Mouse (Mus musculus): Measurements from ENCODE around the gene Zfp963.

Zfp963 gene

GRCm38 (mm10) chr8:69749544-69750454, at the start of gene Zfp963:
Zfp963 (minus strand) TSS chr8:69749970.
- DNase-seq (ENCODE audit: low read depth, low spot score) = peak; percentile 96

GRCm38 (mm10) chr8:69799261-69799660, 49.5 kb upstream of the Zfp963 start:
- no peak for DNase-seq (ENCODE audit: low read depth, low spot score)

- no peak for DNase-seq (ENCODE audit: low read depth, low spot score)
These were observed 47.9 kb upstream of the Zfp963 start for GRCm38 (mm10) chr8:69797661-69798060.

- no peak for DNase-seq (ENCODE audit: low read depth, low spot score)
These were observed 47.1 kb upstream of the Zfp963 start for GRCm38 (mm10) chr8:69796721-69797345.

- DNase-seq (ENCODE audit: low read depth, low spot score) = no peak
These were observed 45.1 kb upstream of the Zfp963 start for GRCm38 (mm10) chr8:69794901-69795300.

DNA sequence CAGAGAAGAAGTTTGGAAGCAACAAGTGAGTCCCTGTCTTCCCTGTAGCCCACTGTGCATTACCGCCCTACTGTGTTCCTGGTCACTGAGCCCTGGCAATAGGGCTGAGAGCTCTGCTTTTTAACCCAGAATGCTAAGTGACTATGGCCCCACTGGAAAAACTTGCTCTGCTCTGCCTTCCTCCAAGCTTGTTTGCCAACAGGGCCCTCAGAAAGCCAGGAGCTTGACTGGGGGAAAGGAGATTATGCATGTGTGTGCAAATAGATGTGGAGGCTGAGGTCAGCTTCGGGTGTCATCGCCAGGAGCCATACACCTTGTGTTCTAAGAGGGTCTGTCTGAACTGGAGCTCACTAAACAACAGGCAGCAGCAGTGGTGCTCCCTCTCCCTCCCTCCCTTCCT, 44.3 kb upstream of the Zfp963 start:
- DNase-seq (ENCODE audit: low read depth, low spot score) = no peak

DNA sequence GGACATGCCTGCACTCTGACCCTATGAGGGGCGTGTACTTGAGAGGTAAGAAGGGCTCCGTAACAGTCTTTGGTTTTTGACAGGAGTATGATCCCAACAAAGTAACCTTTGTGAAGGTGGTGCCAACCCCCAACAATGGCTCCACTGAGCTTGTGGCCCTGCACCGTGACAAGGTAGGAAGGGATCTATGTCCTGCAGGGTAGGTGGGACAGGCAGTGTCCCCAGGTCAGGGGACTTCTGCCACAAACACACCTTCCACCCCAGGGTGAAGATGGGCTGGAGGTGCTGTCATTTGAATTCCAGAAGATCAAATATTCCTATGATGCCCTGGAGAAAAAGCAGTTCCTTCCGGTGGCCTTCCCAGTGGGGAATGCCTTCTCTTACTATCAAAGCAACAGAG, 43.9 kb upstream of the Zfp963 start:
- no peak for DNase-seq (ENCODE audit: low read depth, low spot score)

DNA sequence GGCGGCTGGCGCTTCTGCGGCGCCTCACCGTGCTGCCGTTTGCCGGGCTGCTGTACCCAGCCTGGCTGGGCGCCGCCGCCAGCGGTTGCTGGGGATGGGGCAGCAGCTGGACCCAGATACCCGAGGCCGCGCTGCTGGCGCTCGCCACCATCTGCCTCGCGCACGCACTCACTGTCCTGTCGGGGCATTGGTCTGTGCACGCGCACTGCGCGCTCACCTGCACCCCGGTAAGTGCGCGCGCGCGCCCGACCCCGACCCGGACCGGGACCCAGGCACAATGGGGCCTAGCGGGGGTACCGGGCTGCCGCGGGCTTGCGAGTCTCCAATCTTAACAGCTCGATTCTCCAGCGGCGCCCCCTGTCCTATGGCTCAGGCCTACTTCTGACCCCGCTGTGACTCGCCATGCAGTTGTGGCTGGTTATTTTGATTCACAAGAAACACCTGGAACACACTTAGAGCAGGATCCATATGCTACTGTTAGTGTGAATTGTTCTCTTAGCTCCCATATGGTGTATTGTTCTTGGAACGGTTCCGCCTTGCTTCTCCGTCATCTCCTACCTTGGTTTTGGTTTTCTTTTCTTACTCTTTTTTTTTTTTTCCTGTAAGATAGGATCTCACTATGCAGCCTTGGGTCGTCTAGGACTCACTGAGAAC, 41.8 kb upstream of the Zfp963 start:
- peak; percentile 65 for DNase-seq (ENCODE audit: low read depth, low spot score)

GRCm38 (mm10) chr8:69790773-69791367, 41.1 kb upstream of the Zfp963 start, which contains the start of the genes Atp13a1 and Zfp866:
Atp13a1 (plus strand) TSS chr8:69791163.
Zfp866 (minus strand) TSS chr8:69791178.
- peak; percentile 96 for DNase-seq (ENCODE audit: low read depth, low spot score)

GRCm38 (mm10) chr8:69790364-69790763, 40.6 kb upstream of the Zfp963 start:
- DNase-seq (ENCODE audit: low read depth, low spot score) = no peak

DNA sequence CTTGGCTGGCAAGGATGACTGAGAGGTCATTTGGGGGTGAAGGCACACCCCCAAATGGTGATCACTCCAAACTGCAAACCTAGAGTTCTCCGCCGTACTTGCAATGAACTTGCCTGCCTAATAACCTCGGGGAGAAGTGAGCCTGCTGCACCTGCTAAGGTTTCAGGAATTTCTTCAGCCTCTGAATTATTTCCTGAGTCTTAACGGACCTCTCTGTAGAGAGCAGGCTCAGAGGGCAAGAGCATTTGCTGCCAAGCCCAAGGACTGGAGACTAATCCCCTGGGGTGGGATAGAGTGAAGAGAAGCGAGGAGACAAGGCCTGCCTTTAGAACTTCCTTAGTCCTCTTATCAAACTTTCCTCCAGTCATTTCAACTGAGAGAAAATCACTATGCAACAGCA, 40.0 kb upstream of the Zfp963 start:
- no peak for DNase-seq (ENCODE audit: low read depth, low spot score)

GRCm38 (mm10) chr8:69789105-69789504, 39.3 kb upstream of the Zfp963 start:
- no peak for DNase-seq (ENCODE audit: low read depth, low spot score)

DNA sequence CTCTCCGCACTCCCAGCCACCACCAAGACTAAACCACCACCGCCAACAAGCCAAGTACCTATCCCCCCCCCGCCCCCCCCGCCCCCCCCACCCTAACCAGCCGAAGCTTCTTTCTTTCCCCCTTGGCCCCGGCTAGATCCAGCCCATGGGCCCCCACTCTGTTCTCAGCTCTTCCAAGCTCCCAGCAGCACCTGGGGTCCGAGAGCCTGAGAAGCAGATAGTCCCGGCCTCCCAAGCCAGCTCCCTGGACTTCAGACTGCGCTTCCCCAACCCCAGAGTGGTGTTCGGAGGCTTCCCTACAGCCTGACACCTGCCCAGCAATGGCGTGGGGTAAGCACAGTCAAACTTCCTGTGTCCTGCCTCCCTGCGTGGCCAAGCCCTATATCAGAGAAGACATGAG, 27.3 kb upstream of the Zfp963 start:
- DNase-seq (ENCODE audit: low read depth, low spot score) = peak; percentile 73

- DNase-seq (ENCODE audit: low read depth, low spot score) = no peak
These were observed 25.4 kb upstream of the Zfp963 start for GRCm38 (mm10) chr8:69775149-69775534.

DNA sequence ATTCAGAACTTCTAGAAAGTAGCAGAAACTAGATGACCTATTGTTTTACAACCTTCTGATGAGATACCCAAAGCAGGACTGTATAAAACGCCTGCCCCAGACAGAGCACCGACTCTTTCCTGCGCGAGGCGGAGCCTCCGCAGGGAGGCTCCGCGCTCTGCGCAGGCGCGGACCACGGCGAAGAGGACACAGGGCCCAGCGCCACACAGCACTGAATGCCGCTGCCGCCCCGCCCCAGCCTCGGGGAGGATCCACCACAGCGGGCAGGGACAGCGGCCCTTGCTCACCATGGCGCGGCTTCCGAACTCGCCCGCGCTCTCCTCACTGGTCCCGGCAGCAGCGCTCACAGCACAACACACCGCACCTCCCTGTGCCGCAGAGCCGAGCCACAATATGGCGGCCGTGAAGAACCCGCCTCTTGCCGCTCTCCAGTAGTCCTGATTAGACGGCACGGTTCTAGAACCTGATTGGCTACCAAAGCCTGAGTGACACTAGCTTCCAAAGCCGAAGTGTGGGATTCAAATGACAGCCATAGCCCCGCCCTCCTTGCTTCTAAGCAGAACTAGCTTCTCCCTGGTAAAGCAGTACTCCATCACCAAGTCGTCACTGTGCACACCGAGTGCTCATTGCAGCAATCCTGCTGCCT, 24.9 kb upstream of the Zfp963 start, which contains the start of gene Gm20422:
Gm20422 (minus strand) TSS at position 384 of the 646 bp plus-strand sequence.
- DNase-seq (ENCODE audit: low read depth, low spot score) = peak; percentile 100

DNA sequence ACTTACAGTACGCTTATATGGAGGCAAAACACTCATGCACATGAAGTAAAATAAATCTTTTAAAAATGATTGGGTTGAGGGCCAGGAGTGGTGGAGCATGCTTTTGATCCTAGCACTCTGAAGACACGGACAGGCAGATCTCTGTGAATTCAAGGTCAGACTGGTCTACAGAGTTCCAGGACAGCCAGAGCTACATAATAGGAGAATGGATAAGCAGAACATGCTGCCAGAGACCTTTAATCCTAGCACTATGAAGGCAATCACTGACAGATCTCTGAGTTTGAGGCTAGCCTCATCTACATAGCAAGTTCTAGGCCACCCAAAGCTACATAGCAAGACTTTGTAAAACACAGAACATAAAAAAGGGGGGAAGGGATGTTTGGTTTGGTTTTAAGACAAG, 22.3 kb upstream of the Zfp963 start:
- no peak for DNase-seq (ENCODE audit: low read depth, low spot score)

GRCm38 (mm10) chr8:69771221-69771620, 21.5 kb upstream of the Zfp963 start:
- no peak for DNase-seq (ENCODE audit: low read depth, low spot score)

- peak; percentile 62 for DNase-seq (ENCODE audit: low read depth, low spot score)
These were observed 12.2 kb upstream of the Zfp963 start for GRCm38 (mm10) chr8:69761814-69762445.

DNA sequence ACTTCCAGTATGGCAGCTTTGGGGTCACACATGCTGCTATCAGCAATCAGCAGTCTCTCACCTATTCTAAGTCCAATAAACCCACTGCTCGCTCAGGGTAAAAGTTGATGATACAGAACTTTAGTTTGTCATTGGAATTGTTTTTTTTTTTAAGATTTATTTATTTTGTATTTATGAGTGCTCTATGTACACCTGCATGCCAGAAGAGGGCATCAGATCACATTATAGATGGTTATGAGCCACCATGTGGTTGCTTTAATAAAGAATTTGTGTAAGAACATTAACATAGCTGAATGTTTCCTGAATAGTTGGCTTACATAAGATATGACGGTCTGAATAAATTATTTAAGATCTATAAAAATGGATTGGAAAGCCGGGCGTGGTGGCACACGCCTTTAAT, 8.5 kb upstream of the Zfp963 start:
- no peak for DNase-seq (ENCODE audit: low read depth, low spot score)

DNA sequence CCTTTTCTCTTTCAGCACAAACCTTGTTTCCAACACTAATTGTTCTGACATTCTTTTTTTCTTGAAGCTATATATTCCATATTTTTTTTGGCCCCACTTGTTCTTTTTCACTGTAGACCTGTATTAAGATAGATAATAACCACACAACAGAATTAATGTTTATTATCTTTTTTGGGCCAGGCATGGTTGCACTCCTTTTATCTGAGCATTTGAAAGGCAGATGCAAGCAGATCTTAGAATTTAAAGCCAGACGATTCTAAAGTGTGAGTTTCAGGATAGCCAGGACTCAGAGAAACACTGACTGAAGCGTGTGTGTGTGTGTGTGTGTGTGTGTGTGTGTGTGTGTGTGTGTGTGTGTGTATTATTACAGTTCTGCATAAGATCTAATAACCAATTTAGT, 2.7 kb upstream of the Zfp963 start:
- DNase-seq (ENCODE audit: low read depth, low spot score) = no peak

DNA sequence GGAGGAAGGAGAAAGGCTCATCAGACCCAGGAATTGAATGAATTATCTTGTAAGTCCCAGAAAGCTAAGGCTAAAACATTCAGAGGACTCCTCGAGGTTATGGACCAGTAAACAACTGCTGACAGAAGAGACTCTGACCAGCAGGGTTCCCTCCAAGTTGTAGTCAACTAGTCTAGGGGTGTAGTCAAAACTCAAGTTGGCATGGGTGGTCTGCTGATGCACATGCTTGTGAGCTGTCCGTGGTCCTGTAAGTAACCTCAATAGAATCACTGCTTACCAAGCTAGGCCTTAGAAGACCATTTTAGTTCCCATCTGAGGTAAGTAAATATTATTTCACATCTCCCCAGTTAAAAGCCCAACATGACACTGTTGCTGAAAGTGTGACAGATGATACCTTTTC, 8.5 kb downstream of the Zfp963 start:
- DNase-seq (ENCODE audit: low read depth, low spot score) = peak; percentile 44
